Mouse (Mus musculus): ENCODE results near the gene Cdk19. TPM values are rescaled to one million over a fixed set of nuclear protein-coding genes. Genes with fewer than 3 reads are reported as not detected.

Cdk19 gene
- polyA plus RNA-seq, 1 experiment from 2014 or later = 6.3 TPM

- Histone ChIP-seq H3K9ac (no peak overlapping the region), H3K4me1 (replicated peaks) (peaks cover 6% of the 10 kb centered on the region), H3K27ac (no peak overlapping the region), H3K4me3 (replicated peaks) (no peak overlapping the region), H3K9me3 (no peaks in the 10 kb centered on the region), H3K27me3 (replicated peaks) (no peaks in the 10 kb centered on the region), H3K36me3 (no peaks in the 10 kb centered on the region), H3K4me2 (replicated peaks) (no peak overlapping the region)
- no peak for ATAC-seq
- WGBS = 98% methylated on average over 4 of the region's 4 CpGs
Measured at GRCm38 (mm10) chr10:40450171-40450570, 110.8 kb downstream of the Cdk19 start.

GRCm38 (mm10) chr10:40457116-40457515, 117.8 kb downstream of the Cdk19 start:
- ATAC-seq = no peak

GRCm38 (mm10) chr10:40459141-40459540, 119.8 kb downstream of the Cdk19 start:
- 95% methylated on average over 17 of the region's 17 CpGs for WGBS
- no peak for ATAC-seq
- no peak overlapping the region for H3K27ac ChIP-seq

More at GRCm38 (mm10) chr10:40457116-40457515, 117.8 kb downstream of the Cdk19 start:
- Histone ChIP-seq H3K36me3 (no peaks in the 10 kb centered on the region), H3K4me1 (replicated peaks) (no peaks in the 10 kb centered on the region), H3K9me3 (no peaks in the 10 kb centered on the region), H3K4me3 (replicated peaks) (no peak overlapping the region), H3K27me3 (replicated peaks) (no peaks in the 10 kb centered on the region), H3K4me2 (replicated peaks) (no peak overlapping the region), H3K27ac (no peak overlapping the region), H3K9ac (no peak overlapping the region)
- 66% methylated on average over 1 of the region's 1 CpGs for WGBS

GRCm38 (mm10) chr10:40461362-40461761, 122.0 kb downstream of the Cdk19 start:
- no peaks in the 10 kb centered on the region for H3K36me3 ChIP-seq
- H3K4me3 ChIP-seq (replicated peaks) = no peak overlapping the region
- no peaks in the 10 kb centered on the region for H3K4me1 ChIP-seq (replicated peaks)
- no peaks in the 10 kb centered on the region for H3K27me3 ChIP-seq (replicated peaks)
- H3K9me3 ChIP-seq = no peaks in the 10 kb centered on the region
- no peak overlapping the region for H3K4me2 ChIP-seq (replicated peaks)
- no peak overlapping the region for H3K27ac ChIP-seq
- ATAC-seq = no peak
- WGBS = 77% methylated on average over 6 of the region's 6 CpGs
- no peak overlapping the region for H3K9ac ChIP-seq

More at GRCm38 (mm10) chr10:40459141-40459540, 119.8 kb downstream of the Cdk19 start:
- Histone ChIP-seq H3K9me3 (no peaks in the 10 kb centered on the region), H3K36me3 (no peaks in the 10 kb centered on the region), H3K4me2 (replicated peaks) (no peak overlapping the region), H3K4me3 (replicated peaks) (no peak overlapping the region), H3K9ac (no peak overlapping the region), H3K4me1 (replicated peaks) (no peaks in the 10 kb centered on the region), H3K27me3 (replicated peaks) (no peaks in the 10 kb centered on the region)

- Histone ChIP-seq H3K9me3 (no peaks in the 10 kb centered on the region), H3K9ac (no peak overlapping the region), H3K27me3 (replicated peaks) (no peaks in the 10 kb centered on the region), H3K4me2 (replicated peaks) (no peak overlapping the region), H3K36me3 (no peaks in the 10 kb centered on the region), H3K27ac (no peak overlapping the region), H3K4me1 (replicated peaks) (no peaks in the 10 kb centered on the region), H3K4me3 (replicated peaks) (no peak overlapping the region)
- whole genome bisulfite sequencing = 71% methylated on average over 3 of the region's 3 CpGs
- ATAC-seq = no peak
Measured at GRCm38 (mm10) chr10:40462257-40462656, 122.9 kb downstream of the Cdk19 start.

GRCm38 (mm10) chr10:40467174-40467911, 128.0 kb downstream of the Cdk19 start:
- no peak overlapping the region for H3K27ac ChIP-seq
- H3K27me3 ChIP-seq (replicated peaks) = no peaks in the 10 kb centered on the region
- H3K9ac ChIP-seq = no peak overlapping the region
- no peak overlapping the region for H3K4me2 ChIP-seq (replicated peaks)
- WGBS = 69% methylated on average over 8 of the region's 8 CpGs
- H3K4me1 ChIP-seq (replicated peaks) = no peaks in the 10 kb centered on the region
- no peak overlapping the region for H3K4me3 ChIP-seq (replicated peaks)
- no peaks in the 10 kb centered on the region for H3K36me3 ChIP-seq
- H3K9me3 ChIP-seq = no peaks in the 10 kb centered on the region
- ATAC-seq = no peak

GRCm38 (mm10) chr10:40467912-40468254, 128.5 kb downstream of the Cdk19 start:
- Histone ChIP-seq H3K27me3 (replicated peaks) (no peaks in the 10 kb centered on the region), H3K4me3 (replicated peaks) (no peak overlapping the region), H3K36me3 (no peaks in the 10 kb centered on the region), H3K4me2 (replicated peaks) (no peak overlapping the region), H3K27ac (no peak overlapping the region), H3K9ac (no peak overlapping the region), H3K9me3 (no peaks in the 10 kb centered on the region), H3K4me1 (replicated peaks) (no peaks in the 10 kb centered on the region)
- ATAC-seq = no peak
- 92% methylated on average over 1 of the region's 1 CpGs for WGBS

GRCm38 (mm10) chr10:40469145-40469544, 129.8 kb downstream of the Cdk19 start:
- ATAC-seq = no peak
- Histone ChIP-seq H3K36me3 (no peaks in the 10 kb centered on the region), H3K9me3 (no peaks in the 10 kb centered on the region), H3K4me3 (replicated peaks) (no peak overlapping the region), H3K4me2 (replicated peaks) (no peak overlapping the region), H3K27ac (no peak overlapping the region), H3K4me1 (replicated peaks) (no peaks in the 10 kb centered on the region), H3K9ac (no peak overlapping the region), H3K27me3 (replicated peaks) (no peaks in the 10 kb centered on the region)
- 86% methylated on average over 2 of the region's 2 CpGs for WGBS

- ATAC-seq = peak; percentile 87
- H3K27me3 ChIP-seq (replicated peaks) = no peaks in the 10 kb centered on the region
- H3K9ac ChIP-seq = no peak overlapping the region
- WGBS = 71% methylated on average over 5 of the region's 5 CpGs
- no peaks in the 10 kb centered on the region for H3K9me3 ChIP-seq
- no peak overlapping the region for H3K4me3 ChIP-seq (replicated peaks)
- peak overlapping the region; percentile 66 for H3K27ac ChIP-seq
- no peak overlapping the region for H3K4me2 ChIP-seq (replicated peaks)
- peaks cover 7% of the 10 kb centered on the region; the same call in 1 of the 2 replicates for H3K36me3 ChIP-seq
- H3K4me1 ChIP-seq (replicated peaks) = peaks cover 2% of the 10 kb centered on the region; the same call in 1 of the 2 replicates
Measured at GRCm38 (mm10) chr10:40476535-40477285, 137.3 kb downstream of the Cdk19 start.

GRCm38 (mm10) chr10:40477426-40478075, 138.2 kb downstream of the Cdk19 start:
- WGBS = 94% methylated on average over 18 of the region's 18 CpGs
- ATAC-seq = no peak
- no peaks in the 10 kb centered on the region for H3K27me3 ChIP-seq (replicated peaks)
- H3K36me3 ChIP-seq = peaks cover 7% of the 10 kb centered on the region; the same call in 1 of the 2 replicates
- no peak overlapping the region for H3K4me3 ChIP-seq (replicated peaks)
- H3K27ac ChIP-seq = 0 out of 2 replicates have a peak overlapping the region, but pooled peaks have one; percentile 66
- H3K9me3 ChIP-seq = no peaks in the 10 kb centered on the region
- no peak overlapping the region for H3K4me2 ChIP-seq (replicated peaks)
- H3K4me1 ChIP-seq (replicated peaks) = peaks cover 2% of the 10 kb centered on the region; the same call in 1 of the 2 replicates
- no peak overlapping the region for H3K9ac ChIP-seq

- Histone ChIP-seq H3K27me3 (replicated peaks) (no peaks in the 10 kb centered on the region), H3K9ac (no peak overlapping the region), H3K4me2 (replicated peaks) (no peak overlapping the region), H3K4me1 (replicated peaks) (peaks cover 2% of the 10 kb centered on the region; the same call in 1 of the 2 replicates), H3K27ac (no peak overlapping the region), H3K4me3 (replicated peaks) (no peak overlapping the region), H3K36me3 (peaks cover 7% of the 10 kb centered on the region; the same call in 1 of the 2 replicates), H3K9me3 (no peaks in the 10 kb centered on the region)
- no peak for ATAC-seq
- 97% methylated on average over 3 of the region's 3 CpGs for WGBS
Measured at GRCm38 (mm10) chr10:40478626-40479025, 139.3 kb downstream of the Cdk19 start.

- no peak overlapping the region for H3K27ac ChIP-seq
- peaks cover 7% of the 10 kb centered on the region; the same call in 1 of the 2 replicates for H3K36me3 ChIP-seq
- no peak for ATAC-seq
- H3K4me3 ChIP-seq (replicated peaks) = no peak overlapping the region
- no peaks in the 10 kb centered on the region for H3K9me3 ChIP-seq
- WGBS = 56% methylated on average over 1 of the region's 1 CpGs
- H3K4me1 ChIP-seq (replicated peaks) = peaks cover 2% of the 10 kb centered on the region; the same call in 1 of the 2 replicates
- H3K27me3 ChIP-seq (replicated peaks) = no peaks in the 10 kb centered on the region
- no peak overlapping the region for H3K9ac ChIP-seq
- H3K4me2 ChIP-seq (replicated peaks) = no peak overlapping the region
Measured at GRCm38 (mm10) chr10:40479216-40479615, 139.9 kb downstream of the Cdk19 start.
